ENCODE assay signal across 39 mouse cellular contexts in genomic region chr12:107488371-107488770, GRCm38 (mm10). TPM values are rescaled to one million over a fixed set of nuclear protein-coding genes. Genes with fewer than 3 reads are reported as not detected.
"Had no signal": no experiment of that assay in that cellular context is flagged by ENCODE, and none has a peak within 500 bp of the region (broad histone marks: within the 10 kb centered on the region; RNA-seq: fewer than 3 reads in every experiment).

Gene 3110018I06Rik (plus strand): TSS chr12:107488632.

- H3K27me3 ChIP-seq: limb, embryonic 13.5 days; limb, embryonic 15.5 days; liver, embryonic 12.5 days; liver, embryonic 13.5 days; liver, embryonic 15.5 days; lung, embryonic 15.5 days; megakaryocyte, embryonic 14.5 days; midbrain, embryonic 12.5 days; midbrain, embryonic 13.5 days; midbrain, embryonic 15.5 days; neural tube, embryonic 12.5 days had no signal

- H3K27ac ChIP-seq: limb, embryonic 10.5 days; limb, embryonic 12.5 days; limb, embryonic 13.5 days; limb, embryonic 15.5 days; liver, embryonic 12.5 days; liver, embryonic 13.5 days; liver, embryonic 14.5 days; liver, embryonic 15.5 days; lung, embryonic 15.5 days; macrophage; midbrain, embryonic 10.5 days; midbrain, embryonic 12.5 days; midbrain, embryonic 13.5 days; midbrain, embryonic 15.5 days; neural tube, embryonic 12.5 days had no signal

- H3K9ac ChIP-seq: limb, embryonic 12.5 days; limb, embryonic 13.5 days; limb, embryonic 15.5 days; liver, embryonic 12.5 days; liver, embryonic 13.5 days; liver, embryonic 14.5 days; liver, embryonic 15.5 days; liver, postnatal 0 days; lung, embryonic 14.5 days; lung, embryonic 15.5 days; midbrain, embryonic 12.5 days; midbrain, embryonic 13.5 days; midbrain, embryonic 15.5 days; neural tube, embryonic 12.5 days had no signal

- H3K4me2 ChIP-seq: limb, embryonic 12.5 days; limb, embryonic 13.5 days; limb, embryonic 15.5 days; liver, embryonic 11.5 days; liver, embryonic 12.5 days; liver, embryonic 13.5 days; liver, embryonic 15.5 days; lung, embryonic 14.5 days; lung, embryonic 15.5 days; midbrain, embryonic 11.5 days; midbrain, embryonic 12.5 days; midbrain, embryonic 13.5 days; midbrain, embryonic 15.5 days; neural tube, embryonic 12.5 days had no signal

- H3K9me3 ChIP-seq: limb, embryonic 10.5 days; limb, embryonic 15.5 days; liver, embryonic 12.5 days; liver, embryonic 13.5 days; liver, embryonic 15.5 days; midbrain, embryonic 15.5 days; neural tube, embryonic 12.5 days had no signal

- DNase-seq: left cerebral cortex, postnatal 4 days; liver; liver, embryonic 13.5 days; liver, postnatal 0 days; lung, adult 18-20 months; lung, adult 2 months; lung, embryonic 14.5 days; lung, postnatal 10 days; lung, postnatal 14 days; lung, postnatal 36 days; lung, postnatal 4 days; midbrain, embryonic 14.5 days had no signal

- H3K4me3 ChIP-seq: limb, embryonic 10.5 days; limb, embryonic 12.5 days; limb, embryonic 13.5 days; limb, embryonic 15.5 days; liver, embryonic 12.5 days; liver, embryonic 13.5 days; liver, embryonic 15.5 days; lung, embryonic 15.5 days; megakaryocyte, embryonic 14.5 days; midbrain, embryonic 10.5 days; midbrain, embryonic 12.5 days; midbrain, embryonic 13.5 days; midbrain, embryonic 15.5 days; myocyte; neural tube, embryonic 12.5 days had no signal

- H3K36me3 ChIP-seq: limb, embryonic 10.5 days; limb, embryonic 12.5 days; limb, embryonic 13.5 days; limb, embryonic 15.5 days; liver, embryonic 12.5 days; liver, embryonic 13.5 days; liver, embryonic 15.5 days; lung, embryonic 15.5 days; midbrain, embryonic 10.5 days; midbrain, embryonic 12.5 days; midbrain, embryonic 13.5 days; midbrain, embryonic 15.5 days; neural tube, embryonic 12.5 days had no signal

- ATAC-seq: liver, embryonic 12.5 days; liver, postnatal 0 days; lung, postnatal 0 days; midbrain, embryonic 13.5 days; midbrain, embryonic 15.5 days; midbrain, embryonic 16.5 days had no signal

- H3K4me1 ChIP-seq: limb, embryonic 10.5 days; limb, embryonic 12.5 days; limb, embryonic 13.5 days; liver, embryonic 12.5 days; liver, embryonic 13.5 days; liver, embryonic 15.5 days; lung, embryonic 15.5 days; megakaryocyte, embryonic 14.5 days; midbrain, embryonic 10.5 days; midbrain, embryonic 12.5 days; midbrain, embryonic 15.5 days; neural tube, embryonic 12.5 days had no signal

RNA-seq across cellular contexts. Expression of gene 3110018I06Rik, which starts in this region (rescaled TPM):
- polyA plus RNA-seq: limb, embryonic 10.5 days; limb, embryonic 11.5 days; limb, embryonic 12.5 days; limb, embryonic 13.5 days; limb, embryonic 14.5 days; limb, embryonic 15.5 days; liver, adult 2 months; liver, embryonic 11.5 days; liver, embryonic 12.5 days; liver, embryonic 13.5 days; liver, embryonic 14.5 days; liver, embryonic 15.5 days; liver, embryonic 16.5 days; liver, postnatal 0 days; lung, adult 2 months; lung, embryonic 14.5 days; lung, embryonic 15.5 days; lung, embryonic 16.5 days; lung, postnatal 0 days; macrophage; midbrain, embryonic 10.5 days; midbrain, embryonic 11.5 days; midbrain, embryonic 12.5 days; midbrain, embryonic 13.5 days; midbrain, embryonic 14.5 days; midbrain, embryonic 15.5 days; midbrain, embryonic 16.5 days; midbrain, postnatal 0 days; myocyte; neural tube, embryonic 11.5 days; neural tube, embryonic 12.5 days had no signal
